Mouse (Mus musculus): ENCODE measurements around the gene Tcea3. TPM values are rescaled to one million over a fixed set of nuclear protein-coding genes. Genes with fewer than 3 reads are reported as not detected.

Gene Tcea3
- polyA plus RNA-seq, 1 experiment from 2014 or later: 22.9 TPM

GRCm38 (mm10) chr4:136259916-136260315 is 12.4 kb downstream of the Tcea3 start:
- no peak overlapping the region for H3K4me2 ChIP-seq (ENCODE audit: low read depth, low read length)
- no peaks in the 10 kb centered on the region for H3K27me3 ChIP-seq (ENCODE audit: control insufficient read depth, insufficient read depth, low read depth, low read length)
- no peak overlapping the region for H3K4me3 ChIP-seq (ENCODE audit: low read length)
- ATAC-seq (ENCODE audit: low read depth): no peak
- H3K9ac ChIP-seq (ENCODE audit: low read length): no peak overlapping the region
- WGBS: 56% methylated on average over 3 of the region's 3 CpGs
- no peaks in the 10 kb centered on the region for H3K36me3 ChIP-seq (ENCODE audit: control insufficient read depth, insufficient read depth, low read length)
- H3K9me3 ChIP-seq (ENCODE audit: control insufficient read depth, low read length): no peaks in the 10 kb centered on the region
- peaks cover 6% of the 10 kb centered on the region; the same call in 1 of the 2 replicates for H3K4me1 ChIP-seq (replicated peaks; ENCODE audit: control insufficient read depth, insufficient read depth, low read length)
- no peak overlapping the region for H3K27ac ChIP-seq (ENCODE audit: low read length)

GRCm38 (mm10) chr4:136260491-136261180 is 13.1 kb downstream of the Tcea3 start:
- H3K27ac ChIP-seq (ENCODE audit: low read length): peak overlapping the region; percentile 56
- no peaks in the 10 kb centered on the region for H3K27me3 ChIP-seq (ENCODE audit: control insufficient read depth, insufficient read depth, low read depth, low read length)
- 38% methylated on average over 9 of the region's 10 CpGs for WGBS
- no peak overlapping the region for H3K4me2 ChIP-seq (ENCODE audit: low read depth, low read length)
- H3K9ac ChIP-seq (ENCODE audit: low read length): peak overlapping the region; percentile 10; the same call in 1 of the 2 replicates
- H3K9me3 ChIP-seq (ENCODE audit: control insufficient read depth, low read length): no peaks in the 10 kb centered on the region
- peak; percentile 91 for ATAC-seq (ENCODE audit: low read depth)
- H3K36me3 ChIP-seq (ENCODE audit: control insufficient read depth, insufficient read depth, low read length): no peaks in the 10 kb centered on the region
- H3K4me3 ChIP-seq (ENCODE audit: low read length): no peak overlapping the region
- H3K4me1 ChIP-seq (replicated peaks; ENCODE audit: control insufficient read depth, insufficient read depth, low read length): peaks cover 6% of the 10 kb centered on the region; the same call in 1 of the 2 replicates

- H3K4me3 ChIP-seq (ENCODE audit: low read length): no peak overlapping the region
- H3K4me1 ChIP-seq (replicated peaks; ENCODE audit: control insufficient read depth, insufficient read depth, low read length): peaks cover 6% of the 10 kb centered on the region; the same call in 1 of the 2 replicates
- peak; percentile 32; the same call in 1 of the 2 replicates for ATAC-seq (ENCODE audit: low read depth)
- peak overlapping the region; percentile 31; the same call in 1 of the 2 replicates for H3K27ac ChIP-seq (ENCODE audit: low read length)
- H3K36me3 ChIP-seq (ENCODE audit: control insufficient read depth, insufficient read depth, low read length): no peaks in the 10 kb centered on the region
- no peak overlapping the region for H3K9ac ChIP-seq (ENCODE audit: low read length)
- no peaks in the 10 kb centered on the region for H3K27me3 ChIP-seq (ENCODE audit: control insufficient read depth, insufficient read depth, low read depth, low read length)
- no peaks in the 10 kb centered on the region for H3K9me3 ChIP-seq (ENCODE audit: control insufficient read depth, low read length)
- WGBS: 50% methylated on average over 10 of the region's 10 CpGs
- H3K4me2 ChIP-seq (ENCODE audit: low read depth, low read length): no peak overlapping the region
Observed at GRCm38 (mm10) chr4:136261912-136262311, 14.4 kb downstream of the Tcea3 start.

- no peak overlapping the region for H3K9ac ChIP-seq (ENCODE audit: low read length)
- no peaks in the 10 kb centered on the region for H3K27me3 ChIP-seq (ENCODE audit: control insufficient read depth, insufficient read depth, low read depth, low read length)
- no peak overlapping the region for H3K4me2 ChIP-seq (ENCODE audit: low read depth, low read length)
- no peak overlapping the region for H3K4me3 ChIP-seq (ENCODE audit: low read length)
- no peak for ATAC-seq (ENCODE audit: low read depth)
- WGBS: 89% methylated on average over 4 of the region's 4 CpGs
- peaks cover 6% of the 10 kb centered on the region; the same call in 1 of the 2 replicates for H3K4me1 ChIP-seq (replicated peaks; ENCODE audit: control insufficient read depth, insufficient read depth, low read length)
- no peak overlapping the region for H3K27ac ChIP-seq (ENCODE audit: low read length)
- H3K36me3 ChIP-seq (ENCODE audit: control insufficient read depth, insufficient read depth, low read length): no peaks in the 10 kb centered on the region
- no peaks in the 10 kb centered on the region for H3K9me3 ChIP-seq (ENCODE audit: control insufficient read depth, low read length)
Observed at GRCm38 (mm10) chr4:136263555-136263954, 16.0 kb downstream of the Tcea3 start.

- H3K36me3 ChIP-seq (ENCODE audit: control insufficient read depth, insufficient read depth, low read length): no peaks in the 10 kb centered on the region
- H3K9me3 ChIP-seq (ENCODE audit: control insufficient read depth, low read length): no peaks in the 10 kb centered on the region
- 76% methylated on average over 9 of the region's 9 CpGs for WGBS
- H3K4me1 ChIP-seq (replicated peaks; ENCODE audit: control insufficient read depth, insufficient read depth, low read length): no peaks in the 10 kb centered on the region; the same call in 1 of the 2 replicates
- H3K27ac ChIP-seq (ENCODE audit: low read length): no peak overlapping the region
- no peaks in the 10 kb centered on the region for H3K27me3 ChIP-seq (ENCODE audit: control insufficient read depth, insufficient read depth, low read depth, low read length)
- no peak overlapping the region for H3K4me2 ChIP-seq (ENCODE audit: low read depth, low read length)
- H3K9ac ChIP-seq (ENCODE audit: low read length): no peak overlapping the region
- ATAC-seq (ENCODE audit: low read depth): no peak
- no peak overlapping the region for H3K4me3 ChIP-seq (ENCODE audit: low read length)
Observed at GRCm38 (mm10) chr4:136266716-136267343, 19.3 kb downstream of the Tcea3 start.

GRCm38 (mm10) chr4:136268912-136269311 is 21.4 kb downstream of the Tcea3 start:
- Histone ChIP-seq H3K4me1 (replicated peaks; ENCODE audit: control insufficient read depth, insufficient read depth, low read length) (no peaks in the 10 kb centered on the region), H3K36me3 (ENCODE audit: control insufficient read depth, insufficient read depth, low read length) (no peaks in the 10 kb centered on the region), H3K27me3 (ENCODE audit: control insufficient read depth, insufficient read depth, low read depth, low read length) (no peaks in the 10 kb centered on the region), H3K27ac (ENCODE audit: low read length) (no peak overlapping the region), H3K4me2 (ENCODE audit: low read depth, low read length) (no peak overlapping the region), H3K4me3 (ENCODE audit: low read length) (no peak overlapping the region), H3K9ac (ENCODE audit: low read length) (no peak overlapping the region), H3K9me3 (ENCODE audit: control insufficient read depth, low read length) (peaks cover 12% of the 10 kb centered on the region; the same call in 1 of the 2 replicates)
- ATAC-seq (ENCODE audit: low read depth): no peak
- 90% methylated on average over 1 of the region's 1 CpGs for WGBS

GRCm38 (mm10) chr4:136270648-136271047 is 23.1 kb downstream of the Tcea3 start:
- no peak overlapping the region for H3K4me3 ChIP-seq (ENCODE audit: low read length)
- H3K4me2 ChIP-seq (ENCODE audit: low read depth, low read length): no peak overlapping the region
- no peak for ATAC-seq (ENCODE audit: low read depth)
- H3K9ac ChIP-seq (ENCODE audit: low read length): no peak overlapping the region
- H3K4me1 ChIP-seq (replicated peaks; ENCODE audit: control insufficient read depth, insufficient read depth, low read length): no peaks in the 10 kb centered on the region
- 87% methylated on average over 8 of the region's 8 CpGs for WGBS
- H3K36me3 ChIP-seq (ENCODE audit: control insufficient read depth, insufficient read depth, low read length): no peaks in the 10 kb centered on the region
- peaks cover 12% of the 10 kb centered on the region; the same call in 1 of the 2 replicates for H3K9me3 ChIP-seq (ENCODE audit: control insufficient read depth, low read length)
- no peak overlapping the region; the same call in 1 of the 2 replicates for H3K27ac ChIP-seq (ENCODE audit: low read length)
- H3K27me3 ChIP-seq (ENCODE audit: control insufficient read depth, insufficient read depth, low read depth, low read length): no peaks in the 10 kb centered on the region

GRCm38 (mm10) chr4:136281097-136281496 is 33.6 kb downstream of the Tcea3 start:
- 75% methylated on average over 8 of the region's 8 CpGs for WGBS
- H3K9me3 ChIP-seq (ENCODE audit: control insufficient read depth, low read length): no peaks in the 10 kb centered on the region
- H3K27ac ChIP-seq (ENCODE audit: low read length): no peak overlapping the region
- no peak for ATAC-seq (ENCODE audit: low read depth)
- H3K36me3 ChIP-seq (ENCODE audit: control insufficient read depth, insufficient read depth, low read length): no peaks in the 10 kb centered on the region
- no peak overlapping the region for H3K9ac ChIP-seq (ENCODE audit: low read length)
- H3K4me2 ChIP-seq (ENCODE audit: low read depth, low read length): no peak overlapping the region
- peaks cover 23% of the 10 kb centered on the region for H3K4me1 ChIP-seq (replicated peaks; ENCODE audit: control insufficient read depth, insufficient read depth, low read length)
- no peaks in the 10 kb centered on the region for H3K27me3 ChIP-seq (ENCODE audit: control insufficient read depth, insufficient read depth, low read depth, low read length)
- no peak overlapping the region for H3K4me3 ChIP-seq (ENCODE audit: low read length)

- H3K4me3 ChIP-seq (ENCODE audit: low read length): no peak overlapping the region
- H3K27me3 ChIP-seq (ENCODE audit: control insufficient read depth, insufficient read depth, low read depth, low read length): no peaks in the 10 kb centered on the region
- H3K36me3 ChIP-seq (ENCODE audit: control insufficient read depth, insufficient read depth, low read length): no peaks in the 10 kb centered on the region
- H3K4me2 ChIP-seq (ENCODE audit: low read depth, low read length): no peak overlapping the region
- peaks cover 26% of the 10 kb centered on the region for H3K4me1 ChIP-seq (replicated peaks; ENCODE audit: control insufficient read depth, insufficient read depth, low read length)
- no peak overlapping the region for H3K27ac ChIP-seq (ENCODE audit: low read length)
- no peaks in the 10 kb centered on the region for H3K9me3 ChIP-seq (ENCODE audit: control insufficient read depth, low read length)
- no peak for ATAC-seq (ENCODE audit: low read depth)
- WGBS: 51% methylated on average over 9 of the region's 9 CpGs
- no peak overlapping the region for H3K9ac ChIP-seq (ENCODE audit: low read length)
Observed at GRCm38 (mm10) chr4:136281611-136282010, 34.1 kb downstream of the Tcea3 start.

Data from lung, embryonic 16.5 days (tissue).